Mouse (Mus musculus) thymus, adult 2 months (tissue): Measurements from ENCODE around the gene Zc3h7b. TPM values are rescaled to one million over a fixed set of nuclear protein-coding genes. Genes with fewer than 3 reads are reported as not detected.

Experiments
- DNase-seq: peaks from one replicate; pipeline ENCODE4 v3.0.0; 2021
- H3K27ac ChIP-seq: fragments of 200-500 bp; 2 replicates; pipeline ENCODE4 v1.5.1; 2012; ENCODE audit warnings: low read length, control low read depth; ENCODE audit not compliant: control insufficient read depth, insufficient read depth
- H3K27me3 ChIP-seq: fragments of 200-500 bp; 2 replicates; pipeline ENCODE4 v1.6.1; 2012; ENCODE audit warnings: mild to moderate bottlenecking, low read length, moderate library complexity, mixed read lengths; ENCODE audit not compliant: control insufficient read depth, insufficient read depth
- H3K36me3 ChIP-seq: fragments of 200-500 bp; 2 replicates; pipeline ENCODE4 v1.6.1; 2012; ENCODE audit warnings: mild to moderate bottlenecking, low read length, moderate library complexity; ENCODE audit not compliant: control insufficient read depth, insufficient read depth
- H3K4me1 ChIP-seq: fragments of 200-500 bp; replicated peaks from 2 replicates; pipeline ENCODE4 v1.6.1; 2012; ENCODE audit warnings: low read length; ENCODE audit not compliant: control insufficient read depth, insufficient read depth
- H3K4me3 ChIP-seq: fragments of 200-500 bp; 2 replicates; pipeline ENCODE4 v1.5.1; 2012; ENCODE audit warnings: mild to moderate bottlenecking, low read length, control low read depth, moderate library complexity; ENCODE audit not compliant: control insufficient read depth, insufficient read depth
- CTCF ChIP-seq: fragments of 200-500 bp; IDR thresholded peaks from 2 replicates; pipeline ENCODE4 v1.5.1; 2012; ENCODE audit warnings: mild to moderate bottlenecking, control low read depth, low read length, moderate library complexity, borderline replicate concordance; ENCODE audit not compliant: control insufficient read depth, poor library complexity, insufficient read depth; ENCODE audit errors: extremely low read depth
- POLR2A ChIP-seq: fragments of 200-500 bp; IDR thresholded peaks from 2 replicates; pipeline ENCODE4 v1.6.1; 2012; ENCODE audit warnings: mild to moderate bottlenecking, low read length, control low read depth, moderate library complexity; ENCODE audit not compliant: control insufficient read depth, poor library complexity, insufficient read depth; ENCODE audit errors: extremely low read depth
- WGBS: fragments of 180-500 bp; shearing (Covaris S2); methylation state at CpG from one replicate; pipeline ENCODE4 v1.1.7; 2018; 5-methylcytosine and 5-hydroxymethylcytosine counted together
- polyA plus RNA-seq: library from polyadenylated mRNA; depleted of rRNA; stranded (reverse); fragments of >200 nt; gene quantifications from 2 replicates; pipeline ENCODE4 v1.2.3, GENCODE M21; 2012

Zc3h7b gene
- polyA plus RNA-seq, 1 experiment, result 42.3 TPM

DNA sequence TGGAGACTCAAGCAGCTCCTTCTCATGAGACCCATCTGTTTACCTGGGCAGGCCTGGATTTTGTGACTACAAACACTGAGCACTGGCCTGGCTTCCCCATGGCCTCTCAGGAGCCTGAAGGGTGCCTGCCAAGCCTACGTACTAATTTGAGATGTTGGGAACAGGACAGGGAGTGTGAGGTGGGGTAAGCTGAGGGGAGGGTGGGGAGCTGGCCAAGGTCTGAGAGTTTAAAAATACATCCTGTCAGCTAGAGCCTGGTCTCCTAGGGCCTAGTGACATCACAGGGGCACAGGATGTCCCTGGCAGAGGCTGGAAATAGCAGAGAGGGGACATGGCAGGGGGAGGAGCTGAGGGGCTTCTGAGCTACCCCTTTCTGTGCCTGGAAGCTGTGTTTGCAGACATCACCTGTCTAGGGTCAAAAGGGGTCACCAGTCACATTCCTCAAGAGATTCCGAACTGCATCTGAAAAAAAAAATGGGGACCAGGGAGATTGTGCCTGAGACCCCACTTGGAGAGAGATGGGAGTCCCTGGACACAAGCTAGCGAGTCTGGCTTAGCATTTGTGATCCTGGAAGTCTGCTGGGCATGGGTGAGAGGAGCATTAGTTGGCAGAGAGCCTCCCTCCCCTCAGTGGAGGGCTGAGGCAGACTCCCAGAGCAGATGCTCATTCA is 89.4 kb downstream of the Zc3h7b start:
- DNase-seq, result no peak
- no peak overlapping the region for H3K27ac ChIP-seq
- TF ChIP-seq POLR2A, result no peak
- no peak for TF ChIP-seq CTCF
- H3K4me3 ChIP-seq, result no peak overlapping the region
- H3K27me3 ChIP-seq, result no peaks in the 10 kb centered on the region
- H3K36me3 ChIP-seq, result no peaks in the 10 kb centered on the region
- WGBS, result 96% methylated on average over 3 of the region's 3 CpGs
- peaks cover 13% of the 10 kb centered on the region for H3K4me1 ChIP-seq

DNA sequence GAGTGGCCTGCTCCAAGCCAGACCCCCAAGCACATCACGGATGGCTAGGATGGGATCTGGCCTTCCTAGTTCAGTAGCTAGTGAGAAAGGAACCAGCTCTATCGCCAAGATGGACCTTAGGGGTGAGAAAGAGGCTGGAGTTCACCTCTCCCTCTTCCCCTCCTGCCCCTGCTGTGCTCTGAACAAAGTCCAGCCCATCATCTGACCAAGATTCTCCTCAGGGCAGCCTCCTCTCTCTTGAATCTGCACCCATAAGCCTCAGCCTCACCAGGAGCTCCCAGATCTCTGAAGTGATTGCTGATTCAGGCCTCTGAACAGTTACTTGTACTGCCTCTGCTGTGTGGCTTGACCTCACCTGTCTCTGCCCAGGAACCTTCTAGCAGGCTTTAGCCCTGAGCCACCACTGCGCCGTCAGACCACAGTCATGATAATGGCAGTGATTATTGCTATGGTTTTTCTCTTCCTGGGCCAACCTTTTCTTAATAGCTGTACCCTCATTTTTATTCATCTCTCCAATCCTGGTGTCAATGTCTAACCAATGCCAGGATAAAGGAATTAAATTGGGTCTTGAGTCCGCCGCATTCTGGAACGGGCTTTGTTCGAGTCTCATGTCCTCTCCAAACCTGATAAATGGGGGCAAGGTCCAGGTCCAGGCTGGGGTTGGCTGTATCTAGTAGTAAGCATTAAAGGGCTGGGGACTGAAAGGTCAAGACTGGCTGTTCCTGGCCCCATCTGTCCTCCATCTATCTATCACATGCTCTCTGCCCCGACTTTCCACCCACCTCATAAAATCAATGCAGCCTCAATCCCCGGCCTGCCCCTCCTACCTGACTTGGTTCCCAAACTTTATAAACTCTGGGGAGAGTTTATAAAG is 90.4 kb downstream of the Zc3h7b start:
- Histone ChIP-seq H3K27ac (no peak overlapping the region), H3K4me1 (peaks cover 13% of the 10 kb centered on the region), H3K36me3 (no peaks in the 10 kb centered on the region), H3K27me3 (no peaks in the 10 kb centered on the region), H3K4me3 (no peak overlapping the region)
- DNase-seq, result no peak
- no peak for TF ChIP-seq POLR2A
- no peak for TF ChIP-seq CTCF
- 86% methylated on average over 10 of the region's 10 CpGs for WGBS

DNA sequence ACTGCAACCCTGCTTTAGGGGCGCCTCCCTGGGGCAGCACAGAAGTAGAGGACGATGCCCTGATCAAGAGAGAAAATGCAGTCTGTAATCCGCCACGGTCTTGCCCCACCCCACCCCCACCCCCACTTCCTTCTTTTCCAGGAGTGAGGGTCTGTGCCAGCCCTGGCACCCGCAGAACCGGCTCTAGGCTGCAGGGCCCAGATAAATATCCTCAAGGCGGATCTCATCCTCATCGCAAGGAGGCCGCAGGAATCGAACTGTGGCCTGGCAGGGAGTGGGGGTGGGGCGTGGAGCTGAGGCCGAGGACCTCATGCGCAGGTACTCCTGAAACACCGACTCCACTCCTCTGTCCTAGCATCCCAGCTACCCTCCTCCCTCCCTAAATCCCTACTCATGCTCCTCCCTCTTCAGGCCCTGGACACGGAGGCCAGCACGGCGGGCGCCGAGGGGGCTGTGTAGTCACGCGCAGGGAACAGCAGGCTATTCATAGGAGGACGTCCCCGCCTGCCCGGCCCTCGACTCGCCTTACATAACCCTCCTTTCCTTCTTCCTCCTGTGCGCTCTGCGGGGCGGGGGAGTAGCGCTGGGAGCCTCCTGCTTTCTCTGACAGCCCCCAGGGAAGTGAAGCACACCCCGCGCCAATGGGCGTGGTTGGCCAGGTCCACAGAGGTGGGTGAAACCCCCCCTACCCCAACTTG is 91.4 kb downstream of the Zc3h7b start:
- peaks cover 13% of the 10 kb centered on the region for H3K4me1 ChIP-seq
- DNase-seq, result no peak

DNA sequence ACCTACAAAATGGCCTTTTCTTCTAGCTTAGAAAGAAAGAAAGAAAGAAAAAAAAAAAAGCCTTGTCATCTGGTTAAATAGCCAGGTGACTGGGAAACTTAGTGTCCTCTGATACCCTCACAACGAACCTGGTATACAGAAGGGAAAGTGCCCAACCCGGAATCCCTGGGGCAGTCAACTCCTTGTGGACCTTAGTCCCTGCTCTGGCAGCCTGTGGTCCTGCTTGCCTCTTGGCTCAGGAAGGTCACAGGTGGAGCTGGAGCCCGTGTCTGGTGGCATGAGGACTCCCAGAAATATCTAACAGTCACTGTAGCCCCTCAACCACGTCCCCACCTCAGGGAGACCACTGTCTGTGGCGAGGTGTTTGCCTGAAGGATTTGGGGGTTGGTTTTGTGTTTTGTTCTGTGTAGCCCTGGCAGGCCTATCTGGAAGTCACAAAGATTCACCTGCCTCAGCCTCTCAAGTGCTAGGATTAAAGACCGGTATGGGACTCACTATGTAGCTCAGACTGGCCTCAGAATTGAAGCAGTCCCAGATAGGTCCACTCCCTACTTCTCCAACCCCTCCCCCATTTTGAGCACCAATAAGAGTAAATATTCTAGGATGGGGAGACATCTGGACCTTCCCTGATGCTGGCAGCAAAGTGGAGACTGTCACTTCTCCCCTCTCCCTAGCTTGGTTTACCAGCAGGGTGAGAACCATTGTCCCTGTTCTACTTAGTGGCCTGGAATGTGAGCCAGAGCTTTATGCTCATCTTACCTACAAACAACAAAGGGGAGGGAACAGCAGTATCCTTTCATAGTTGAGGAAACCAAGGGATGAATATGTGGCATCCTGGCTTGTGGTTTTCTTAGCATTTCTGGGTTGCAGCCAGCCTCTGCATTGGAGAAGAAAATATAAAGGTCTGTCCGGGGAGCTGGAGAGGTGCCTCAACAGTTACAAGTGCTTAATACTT is 92.4 kb downstream of the Zc3h7b start:
- no peaks in the 10 kb centered on the region for H3K36me3 ChIP-seq
- no peak overlapping the region for H3K27ac ChIP-seq
- 53% methylated on average over 7 of the region's 7 CpGs for WGBS

More for the DNA sequence above, 91.4 kb downstream of the Zc3h7b start:
- Histone ChIP-seq H3K36me3 (no peaks in the 10 kb centered on the region), H3K4me3 (peak overlapping the region; percentile 21), H3K27ac (no peak overlapping the region), H3K27me3 (no peaks in the 10 kb centered on the region)
- no peak for TF ChIP-seq POLR2A
- TF ChIP-seq CTCF, result no peak
- WGBS, result 6% methylated on average over 33 of the region's 33 CpGs

DNA sequence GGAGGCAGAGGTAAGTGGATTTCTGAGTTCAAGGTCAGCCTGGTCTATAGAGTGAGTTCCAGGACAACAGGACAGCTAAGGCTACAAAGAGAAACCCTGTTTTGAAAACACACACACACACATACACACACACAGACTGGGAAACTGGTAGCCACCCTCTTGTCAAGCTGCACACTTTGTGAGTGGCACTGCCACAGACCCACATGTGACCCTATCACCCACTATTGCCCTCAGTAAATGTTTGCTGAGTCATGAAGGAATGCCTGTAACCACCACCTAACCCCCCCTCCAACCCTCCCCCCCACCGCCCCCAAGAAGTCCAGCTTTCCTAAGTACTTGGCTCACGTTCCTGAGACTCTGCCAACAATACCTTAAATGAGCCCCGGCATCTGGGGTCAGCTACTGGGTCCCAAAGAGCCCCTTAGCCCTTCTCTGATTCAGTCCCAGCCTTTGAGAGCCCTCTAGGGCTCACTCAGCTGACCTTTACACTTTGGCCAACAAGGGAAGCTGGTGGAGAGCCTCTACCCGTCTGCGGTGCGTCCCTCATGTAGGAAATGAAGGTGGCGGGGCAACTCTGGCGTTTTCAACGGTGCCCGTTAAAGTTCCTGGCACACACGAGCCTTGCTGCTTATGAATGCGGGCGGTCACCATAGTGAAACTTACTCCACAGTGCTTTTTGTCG is 93.8 kb downstream of the Zc3h7b start:
- Histone ChIP-seq H3K27ac (no peak overlapping the region), H3K4me3 (no peak overlapping the region), H3K4me1 (peaks cover 10% of the 10 kb centered on the region), H3K27me3 (no peaks in the 10 kb centered on the region), H3K36me3 (no peaks in the 10 kb centered on the region)
- 64% methylated on average over 14 of the region's 14 CpGs for WGBS
- no peak for TF ChIP-seq CTCF
- no peak for TF ChIP-seq POLR2A
- DNase-seq, result no peak

More for the DNA sequence above, 92.4 kb downstream of the Zc3h7b start:
- H3K4me1 ChIP-seq, result peaks cover 10% of the 10 kb centered on the region
- DNase-seq, result no peak
- H3K4me3 ChIP-seq, result no peak overlapping the region
- no peak for TF ChIP-seq CTCF
- no peak for TF ChIP-seq POLR2A
- H3K27me3 ChIP-seq, result no peaks in the 10 kb centered on the region

DNA sequence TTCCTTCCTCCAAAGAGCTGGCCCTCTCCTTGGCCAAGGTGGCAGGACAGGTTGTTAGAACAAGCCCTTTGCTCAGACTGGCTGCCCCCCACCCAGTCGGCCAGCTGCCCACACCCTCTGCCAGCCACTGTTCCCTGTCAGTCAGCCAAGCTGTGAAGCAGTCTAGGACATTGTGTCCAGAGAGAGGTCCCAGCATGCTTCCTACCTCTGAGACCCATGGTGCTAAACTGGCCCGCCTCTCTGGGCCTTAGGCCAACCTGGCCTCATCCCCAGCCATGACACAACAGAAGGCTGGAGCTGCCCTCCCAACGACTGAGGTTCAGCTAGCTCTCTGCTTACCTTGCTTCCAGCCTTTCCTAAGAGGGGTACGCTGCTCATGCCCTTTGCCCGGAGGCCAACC is 94.8 kb downstream of the Zc3h7b start:
- DNase-seq, result no peak
- no peak for TF ChIP-seq CTCF
- no peak for TF ChIP-seq POLR2A
- no peak overlapping the region for H3K4me3 ChIP-seq
- H3K27me3 ChIP-seq, result no peaks in the 10 kb centered on the region
- H3K27ac ChIP-seq, result no peak overlapping the region
- peaks cover 10% of the 10 kb centered on the region for H3K4me1 ChIP-seq
- no peaks in the 10 kb centered on the region for H3K36me3 ChIP-seq
- WGBS, result 78% methylated on average over 5 of the region's 5 CpGs
